Mouse (Mus musculus) right cerebral cortex, postnatal 10 days (tissue): Measurements from ENCODE around the gene Tescl.

Experiments used
- DNase-seq, 2 experiments: peaks; one replicate each; pipeline ENCODE4 v3.0.0; 2021; ENCODE audit warnings: low spot score in 2 of 2

Tescl gene

DNA sequence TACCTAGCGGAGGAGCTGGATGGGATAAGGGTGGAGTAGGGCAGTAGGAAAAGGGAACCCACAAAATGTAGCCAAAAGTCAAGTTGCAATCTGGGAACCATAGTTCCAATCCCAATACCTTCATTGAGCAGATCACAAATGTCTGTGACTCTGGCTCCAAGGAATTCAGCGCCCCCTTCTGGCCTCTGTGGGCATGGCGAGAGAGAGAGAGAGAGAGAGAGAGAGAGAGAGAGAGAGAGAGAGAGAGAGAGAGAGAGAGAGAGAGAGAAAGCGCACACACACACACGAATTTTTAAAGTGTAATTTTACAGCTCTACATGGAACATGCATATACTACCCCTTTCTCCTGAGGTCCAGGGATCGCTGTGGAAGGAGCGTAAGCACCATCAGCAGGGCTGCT is 29.5 kb upstream of the Tescl start:
- peak in 1 of 2 experiments; percentile 62 for DNase-seq

DNA sequence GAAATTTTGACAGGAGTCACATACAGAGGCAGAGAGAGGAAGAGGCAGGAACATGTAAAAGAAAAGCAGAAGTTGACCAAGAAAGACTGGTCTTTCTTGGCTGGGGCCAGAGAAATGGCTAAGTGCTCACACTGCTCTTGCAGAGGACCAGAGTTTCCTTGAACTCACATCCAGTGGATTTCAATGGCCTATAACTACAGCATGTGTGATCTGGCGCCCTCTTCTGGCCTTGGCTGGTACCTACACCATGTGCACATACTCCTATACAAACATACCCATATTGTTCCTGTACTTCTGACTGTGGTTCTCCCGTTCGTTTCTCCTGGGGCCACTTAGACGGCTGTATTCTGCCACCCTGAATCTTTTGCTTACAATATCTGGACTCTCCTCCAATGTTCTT is 27.3 kb upstream of the Tescl start:
- DNase-seq = no peak

GRCm38 (mm10) chr7:24359269-24359668 is 25.5 kb upstream of the Tescl start:
- DNase-seq = no peak

DNA sequence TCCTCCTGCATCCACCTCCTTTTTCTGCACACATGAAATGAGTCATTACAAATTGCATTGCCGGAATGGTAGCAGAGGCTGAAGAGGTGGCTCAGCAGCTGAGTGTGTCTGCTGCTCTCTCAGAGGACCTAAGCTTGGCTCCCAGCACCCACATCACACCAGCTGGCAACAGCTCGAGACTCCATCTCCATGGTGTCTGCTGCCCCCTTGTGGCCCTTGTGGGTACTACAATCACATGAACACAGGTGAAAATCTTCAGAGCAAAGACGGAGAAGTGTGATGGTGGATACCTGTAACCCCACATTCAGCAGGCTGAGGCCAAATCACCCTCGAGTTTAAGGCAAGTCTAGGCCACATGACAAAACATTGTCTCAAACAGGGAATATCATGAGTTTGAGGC is 24.2 kb upstream of the Tescl start:
- no peak for DNase-seq

GRCm38 (mm10) chr7:24356081-24356480 is 22.3 kb upstream of the Tescl start:
- DNase-seq = no peak

DNA sequence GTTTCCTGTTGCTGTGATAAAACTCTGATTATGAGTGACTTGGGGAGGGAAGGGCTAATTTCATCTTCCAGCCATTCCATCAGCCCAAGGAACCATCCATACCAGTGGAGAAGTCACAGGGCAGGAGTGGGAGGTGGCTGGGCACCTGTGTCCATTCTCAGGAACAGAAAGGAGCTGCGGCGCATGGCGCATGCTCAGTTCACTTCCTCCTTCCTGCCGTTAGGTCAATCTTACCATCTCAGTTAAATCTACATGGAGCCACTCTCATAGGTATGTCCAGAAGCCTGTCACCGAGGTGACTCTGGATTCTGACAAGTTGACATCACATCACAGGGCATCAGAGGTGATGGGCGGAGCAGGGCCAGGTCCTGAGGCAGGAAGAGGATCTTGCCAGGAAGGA is 21.9 kb upstream of the Tescl start:
- DNase-seq = no peak

DNA sequence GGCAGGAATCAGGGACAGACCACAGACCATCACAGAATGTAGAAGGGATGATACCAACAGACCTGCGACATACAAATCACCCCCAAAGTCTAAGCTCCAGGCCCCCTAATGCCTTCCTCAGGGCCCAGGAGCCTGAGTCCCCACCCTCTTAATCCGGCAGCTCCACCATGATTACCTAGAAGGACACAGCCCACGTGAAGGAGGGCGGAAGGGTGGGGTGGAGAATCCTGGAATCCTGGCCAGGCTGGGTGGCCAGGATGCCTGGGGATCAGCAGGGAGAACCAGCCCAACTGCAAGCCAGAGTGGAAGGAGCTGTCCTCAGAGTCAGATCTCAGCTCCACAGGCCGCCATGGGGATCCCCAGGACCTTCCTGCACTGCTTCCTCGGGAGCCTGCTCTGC is 15.2 kb upstream of the Tescl start, which contains the start of gene Lypd5:
Gene Lypd5 (plus strand): TSS at position 301 of the 400 bp plus-strand sequence.
- DNase-seq = no peak

GRCm38 (mm10) chr7:24346444-24346843 is 12.7 kb upstream of the Tescl start:
- no peak for DNase-seq

- DNase-seq = no peak
Measured at GRCm38 (mm10) chr7:24343701-24344272, 10.1 kb upstream of the Tescl start.

DNA sequence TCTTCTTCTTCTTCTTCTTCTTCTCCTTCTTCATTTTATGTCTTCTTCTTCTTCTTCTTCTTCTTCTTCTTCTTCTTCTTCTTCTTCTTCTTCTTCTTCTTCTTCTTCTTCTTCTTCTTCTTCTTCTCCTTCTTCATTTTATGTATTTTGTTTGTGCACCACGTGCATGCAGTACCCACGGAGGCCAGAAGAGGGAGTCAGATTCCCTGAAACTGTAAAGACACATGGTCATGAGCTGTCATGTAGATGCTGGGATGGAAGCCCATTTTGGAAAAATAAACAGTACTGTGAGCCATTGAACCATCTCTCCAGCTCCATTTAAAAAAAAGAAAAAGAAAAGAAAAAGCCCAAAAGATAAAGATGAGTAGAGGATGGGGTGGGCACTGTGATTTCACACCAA is 4.5 kb upstream of the Tescl start:
- no peak for DNase-seq

GRCm38 (mm10) chr7:24335699-24336309 is 2.1 kb upstream of the Tescl start:
- DNase-seq = peak; percentile 83 to 86

DNA sequence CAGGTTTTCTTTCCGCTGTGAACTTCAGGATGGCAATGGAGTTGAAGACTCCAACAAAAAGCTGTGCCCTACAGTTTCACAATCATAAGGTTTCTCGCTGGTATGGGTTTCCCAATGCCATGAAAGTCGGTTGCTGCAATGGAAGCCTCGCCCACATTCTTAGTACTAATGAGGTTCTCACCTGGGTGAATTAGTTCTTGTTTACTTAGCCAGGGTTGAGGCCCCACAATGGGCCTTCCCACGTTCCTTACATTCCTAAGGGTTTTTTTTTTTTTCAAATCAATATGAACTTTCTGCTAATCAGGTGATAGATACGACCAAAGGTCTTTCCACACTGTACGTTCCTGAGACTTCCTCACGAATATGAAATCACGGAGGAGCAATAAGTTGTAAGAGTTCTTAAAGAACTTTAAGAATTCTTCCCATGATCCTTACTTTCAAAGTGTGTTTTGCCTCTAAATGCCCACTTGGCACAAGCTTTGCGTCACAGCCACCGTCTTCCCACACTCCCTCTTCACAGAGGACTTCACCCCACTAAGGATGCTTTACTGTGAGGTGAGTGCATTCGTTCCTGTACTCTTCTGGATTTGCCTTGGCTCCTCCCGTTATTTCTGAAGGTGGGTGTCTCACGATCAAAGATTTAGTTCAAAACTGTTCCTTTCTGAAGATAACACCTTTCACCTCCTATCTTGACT is 6.3 kb downstream of the Tescl start:
- DNase-seq = no peak

DNA sequence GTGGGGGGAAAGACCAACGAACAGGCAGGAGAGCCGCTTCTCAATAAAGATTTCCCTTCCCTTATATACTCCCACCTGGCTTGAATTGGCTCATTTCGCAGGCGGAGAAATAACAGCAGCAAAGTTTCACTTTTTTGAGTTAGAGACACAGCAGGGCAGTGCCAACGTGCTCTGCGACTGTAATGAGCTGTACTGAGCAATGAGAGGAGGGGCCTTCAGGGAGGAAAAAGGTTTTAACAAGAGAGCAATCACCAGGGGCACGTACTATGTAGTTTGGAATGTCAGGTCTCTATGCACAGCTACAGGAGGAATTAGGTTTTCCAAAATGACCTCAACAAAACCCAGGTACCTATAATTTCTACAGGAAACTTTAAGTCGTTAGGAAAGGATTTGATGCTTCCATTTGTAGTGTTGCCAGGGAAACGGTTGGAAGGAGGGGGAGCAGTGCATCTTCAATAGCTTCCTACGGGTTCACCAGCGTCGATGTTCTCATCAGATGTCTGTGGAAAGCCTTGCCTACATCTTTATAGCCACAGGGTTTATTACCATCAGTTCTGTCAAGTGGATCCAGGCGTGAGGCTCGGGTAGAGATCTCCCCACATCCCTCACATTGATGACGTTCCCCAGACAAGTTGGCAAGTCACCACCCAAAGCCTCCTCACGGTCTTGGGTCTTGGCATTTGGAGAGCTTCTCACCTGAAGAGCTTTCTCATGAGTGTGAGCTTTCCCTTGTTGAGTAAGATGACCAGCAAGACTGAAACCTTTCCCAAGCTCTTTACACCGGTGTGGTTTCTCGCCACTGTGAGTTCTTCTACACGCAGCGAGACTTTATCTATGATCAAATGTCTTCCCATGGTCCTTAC is 7.2 kb downstream of the Tescl start:
- DNase-seq = peak; percentile 40 to 55

GRCm38 (mm10) chr7:24325675-24326128 is 8.0 kb downstream of the Tescl start:
- peak; percentile 74 to 75 for DNase-seq

- peak; percentile 59 to 62 for DNase-seq
Measured at GRCm38 (mm10) chr7:24325197-24325596, 8.5 kb downstream of the Tescl start.

GRCm38 (mm10) chr7:24322593-24322992 is 11.1 kb downstream of the Tescl start:
- no peak for DNase-seq

DNA sequence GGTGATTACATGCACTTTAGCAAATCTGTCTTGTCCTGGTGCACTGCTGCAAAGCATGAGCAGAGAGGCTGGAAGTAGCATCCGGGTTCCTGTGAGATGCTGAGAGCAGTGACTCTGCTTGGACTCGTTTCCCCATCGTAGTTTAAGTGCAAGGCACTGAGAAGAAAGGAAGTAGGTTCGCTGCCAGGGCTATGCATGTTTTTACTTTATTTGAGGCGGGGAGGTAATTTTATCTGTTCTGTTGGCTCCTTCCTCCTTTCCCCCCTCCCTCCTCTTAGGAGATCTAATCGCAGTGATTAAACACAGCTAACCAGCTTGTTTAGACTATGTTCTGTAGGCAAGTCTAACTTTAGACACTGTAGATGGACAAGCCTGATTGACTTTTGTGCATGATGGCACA is 14.8 kb downstream of the Tescl start:
- no peak for DNase-seq

- peak; percentile 98 for DNase-seq
Measured at GRCm38 (mm10) chr7:24316567-24317092, 17.1 kb downstream of the Tescl start, which contains the start of gene Zfp94. Zfp94 (minus strand) TSS chr7:24316666.

- DNase-seq = no peak
Measured at GRCm38 (mm10) chr7:24315726-24316566, 17.8 kb downstream of the Tescl start.

- DNase-seq = no peak
Measured at GRCm38 (mm10) chr7:24300771-24301282, 32.9 kb downstream of the Tescl start, which contains the start of gene Zfp61. Zfp61 (minus strand) TSS chr7:24301232.
